Mouse (Mus musculus) erythroid progenitor cell, adult 5-6 weeks (primary cell): ENCODE measurements around the gene Zfyve28. TPM values are rescaled to one million over a fixed set of nuclear protein-coding genes. Genes with fewer than 3 reads are reported as not detected.
A peak's percentile ranks its signal among the peaks of the same experiment; 100 is the strongest.

Experiments used
- ATAC-seq: replicated peaks from 2 replicates; pipeline ENCODE4 v1.8.0; 2016; ENCODE audit warnings: moderate number of reproducible peaks, mild to moderate bottlenecking, moderate TSS enrichment, inconsistent platforms; ENCODE audit not compliant: poor library complexity, low FRiP score, severe bottlenecking
- total RNA-seq, 2 experiments: library from RNA; stranded (forward) in 1 of 2; stranded (reverse) in 1 of 2; fragments of 150-400 nt in 1 of 2; fragments of 186-747, 209-891 nt in 1 of 2; gene quantifications; 2 replicates each; pipeline versions ENCODE4 v1.2.3 to v1.2.4; 2015 to 2017; ENCODE audit warnings: low replicate concordance in 2 of 2

The Zfyve28 gene
- total RNA-seq, 2 experiments from 2014 or later: 0.30 TPM; not detected in 1

GRCm38 (mm10) chr5:34187601-34188316 lies 100.5 kb downstream of the Zfyve28 start, which contains the start of gene Mxd4:
TSS of gene Mxd4 (minus strand) at chr5:34187720.
- peak; percentile 93 for ATAC-seq

DNA sequence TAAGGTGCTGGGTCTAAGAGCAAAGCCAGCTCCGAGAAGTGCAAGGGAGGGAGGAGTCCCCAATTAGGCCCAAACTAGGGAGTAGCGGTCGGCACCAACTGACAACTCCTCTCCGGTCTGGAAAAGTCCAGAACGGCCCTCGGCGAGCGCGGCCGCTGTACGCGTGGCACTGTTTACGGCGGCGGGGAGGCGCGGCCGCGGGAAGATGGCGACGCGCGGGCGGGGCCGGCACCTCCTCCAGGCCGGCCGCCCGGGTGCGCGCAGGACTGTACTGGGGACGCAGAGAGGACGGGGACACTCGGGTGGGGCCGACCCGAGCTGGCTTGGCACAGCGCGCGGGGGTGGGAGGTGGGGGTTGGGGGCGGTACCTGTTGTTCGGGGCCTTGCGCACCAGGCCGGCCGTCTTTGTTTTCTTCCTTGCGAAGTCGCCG lies 101.3 kb downstream of the Zfyve28 start:
- 0 out of 2 replicates have a peak, but pooled peaks have one; percentile 28 for ATAC-seq

DNA sequence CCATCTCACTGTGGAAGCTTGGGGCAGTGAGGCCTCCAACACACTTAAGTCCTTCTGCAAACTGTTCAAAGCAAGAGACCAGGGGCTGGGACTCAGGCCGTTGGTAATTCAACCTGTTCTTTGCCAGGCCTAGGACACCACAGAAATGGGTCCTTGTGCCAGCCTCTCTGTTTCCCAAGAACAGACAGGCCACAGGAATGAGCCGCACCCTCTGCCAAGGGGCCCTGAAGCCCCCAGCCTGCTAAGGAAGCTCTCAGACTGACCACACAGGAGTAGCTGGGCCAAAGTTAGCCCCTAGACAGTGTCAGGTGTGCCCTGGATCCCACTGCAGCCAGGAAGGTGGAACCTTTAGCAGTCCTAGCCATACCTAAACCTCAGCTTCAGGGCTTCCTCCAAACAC lies 101.9 kb downstream of the Zfyve28 start:
- ATAC-seq: no peak

DNA sequence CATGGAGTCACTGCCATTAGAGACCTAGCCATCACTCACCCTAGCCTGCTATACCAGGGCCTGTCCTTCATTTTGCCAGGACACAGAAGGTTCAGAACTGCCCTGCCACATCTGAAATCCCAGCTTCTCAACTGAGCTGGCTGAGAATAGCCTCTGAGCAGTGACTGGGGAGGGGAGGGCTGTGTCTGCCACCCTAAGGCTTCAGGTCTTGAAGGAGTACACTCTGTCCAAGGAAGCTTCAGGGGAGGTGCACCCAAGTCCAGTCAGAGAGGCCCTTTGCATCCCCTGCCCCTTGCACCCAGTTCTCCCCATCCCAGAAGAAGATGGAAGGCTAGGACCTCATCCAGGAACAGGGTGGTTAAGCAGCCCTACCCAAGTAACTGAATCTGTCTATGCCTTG lies 102.5 kb downstream of the Zfyve28 start:
- no peak for ATAC-seq

- no peak for ATAC-seq
Measured at GRCm38 (mm10) chr5:34185051-34185580, 103.1 kb downstream of the Zfyve28 start.

- ATAC-seq: no peak
Measured at GRCm38 (mm10) chr5:34183976-34184375, 104.3 kb downstream of the Zfyve28 start.

DNA sequence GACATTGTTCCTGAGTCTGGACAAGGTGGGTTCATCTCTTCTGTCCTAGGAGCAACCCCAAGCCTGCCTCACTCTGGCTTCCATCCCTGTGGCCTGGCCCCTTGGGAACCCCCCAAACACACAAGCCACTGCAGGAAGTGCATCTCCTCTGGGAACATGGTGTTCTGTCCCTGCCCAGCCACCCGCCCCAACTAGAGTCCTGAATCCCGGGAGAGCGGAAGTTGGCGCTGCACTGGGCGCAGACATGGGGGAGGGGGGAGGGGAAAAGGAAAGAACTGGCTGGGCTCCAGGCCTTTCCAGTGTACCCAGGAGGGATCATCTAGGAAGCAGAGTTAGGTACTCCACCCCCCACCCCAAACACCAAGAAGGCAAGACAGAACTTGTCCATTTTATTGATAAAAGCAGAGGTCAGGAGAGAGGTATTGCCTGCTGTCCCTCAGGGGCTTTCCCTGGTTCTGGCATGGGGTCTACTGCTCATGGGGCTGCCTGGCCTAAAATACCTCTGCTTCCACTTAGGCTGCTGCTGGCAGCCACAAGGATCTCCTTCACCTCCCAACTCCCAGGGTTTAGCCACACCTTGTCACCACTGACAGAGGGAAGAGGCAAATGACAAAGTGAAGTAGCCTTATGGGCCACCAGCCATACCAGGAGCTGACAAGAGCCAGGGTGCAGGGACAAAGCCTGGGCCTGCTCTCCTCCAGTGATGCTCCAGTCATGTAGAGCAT lies 104.9 kb downstream of the Zfyve28 start:
- no peak for ATAC-seq

DNA sequence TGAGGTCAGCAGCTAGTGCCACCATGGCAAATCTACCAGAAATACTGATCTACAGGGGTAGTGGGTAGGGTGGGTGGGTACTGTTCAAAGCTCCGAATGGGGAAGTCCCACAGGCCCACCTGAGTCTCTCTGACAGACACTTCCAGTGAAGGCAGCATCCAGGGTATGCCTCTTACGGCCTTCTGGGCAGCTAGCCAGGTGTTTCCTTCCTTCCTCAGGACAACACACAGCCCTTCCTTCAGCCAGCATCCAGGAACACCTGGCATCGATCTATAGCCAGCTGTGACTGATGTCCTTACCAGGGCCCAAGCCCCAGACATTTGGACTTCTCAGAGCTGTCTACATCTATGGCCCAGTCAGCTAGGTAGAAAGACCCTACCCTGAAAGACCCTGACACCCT lies 105.8 kb downstream of the Zfyve28 start:
- no peak for ATAC-seq

- no peak for ATAC-seq
Measured at GRCm38 (mm10) chr5:34177821-34178220, 110.4 kb downstream of the Zfyve28 start.

DNA sequence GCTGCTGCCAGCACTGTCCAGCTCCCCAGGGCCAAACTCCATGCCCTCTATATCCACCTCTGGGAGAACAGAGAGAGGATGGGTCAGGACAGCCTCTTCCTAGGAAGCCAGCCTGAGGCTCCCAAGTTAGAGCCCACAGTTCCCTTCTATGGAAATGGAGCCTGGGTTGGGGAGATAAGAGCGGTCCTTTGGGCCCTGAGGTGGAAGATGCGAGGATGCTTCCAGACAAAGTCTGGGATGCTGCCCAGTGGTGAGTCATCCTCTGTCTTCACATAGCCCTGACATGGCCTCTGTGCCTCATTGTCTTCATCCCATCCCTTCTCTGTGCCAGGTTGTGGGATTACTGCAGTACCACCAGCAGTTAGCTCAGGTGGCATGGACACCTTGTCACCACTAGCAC lies 111.2 kb downstream of the Zfyve28 start:
- no peak for ATAC-seq

DNA sequence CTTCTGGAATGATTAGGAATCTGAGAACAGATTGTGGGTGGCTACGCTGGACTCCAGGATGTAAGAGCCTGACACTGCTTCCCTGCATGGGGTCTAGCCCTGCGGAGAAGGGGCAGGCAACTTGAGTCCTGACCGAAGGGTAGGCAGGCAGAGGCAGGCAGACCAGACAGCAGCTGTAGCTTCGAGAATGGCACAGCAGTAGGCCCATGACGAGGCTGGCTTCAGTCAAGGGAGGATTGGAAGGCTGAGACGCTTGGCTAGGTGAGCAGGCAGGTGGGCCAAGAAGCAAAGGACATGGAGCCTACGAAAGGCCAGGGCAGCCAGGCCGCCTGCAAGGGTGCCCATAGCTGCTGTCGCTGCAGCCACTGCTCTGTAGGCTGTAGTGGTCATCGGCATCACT lies 111.6 kb downstream of the Zfyve28 start:
- no peak for ATAC-seq

- no peak for ATAC-seq
Measured at GRCm38 (mm10) chr5:34175403-34175694, 112.9 kb downstream of the Zfyve28 start.

GRCm38 (mm10) chr5:34174550-34175402 lies 113.5 kb downstream of the Zfyve28 start:
- ATAC-seq: no peak

- no peak for ATAC-seq
Measured at GRCm38 (mm10) chr5:34174021-34174420, 114.2 kb downstream of the Zfyve28 start.

DNA sequence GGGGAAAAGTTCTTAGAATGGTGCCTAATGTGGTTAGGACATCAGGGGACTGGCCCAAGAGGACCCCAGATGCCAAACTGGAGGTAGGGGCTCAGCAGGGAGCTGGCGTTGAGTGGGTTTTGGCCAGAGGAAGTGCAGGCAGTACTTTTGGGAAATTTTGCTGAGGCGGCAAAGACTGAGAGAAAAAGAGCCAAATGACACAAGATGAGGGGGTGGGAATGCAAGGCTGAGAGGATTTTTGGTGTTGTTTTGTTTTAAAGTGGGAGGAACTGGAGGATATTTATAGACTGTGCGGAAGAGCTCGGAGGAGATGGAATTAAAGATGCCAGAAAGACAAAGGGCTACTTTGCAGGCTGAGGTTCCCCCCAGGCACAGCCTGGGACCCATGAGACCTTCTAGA lies 117.5 kb downstream of the Zfyve28 start:
- ATAC-seq: no peak

DNA sequence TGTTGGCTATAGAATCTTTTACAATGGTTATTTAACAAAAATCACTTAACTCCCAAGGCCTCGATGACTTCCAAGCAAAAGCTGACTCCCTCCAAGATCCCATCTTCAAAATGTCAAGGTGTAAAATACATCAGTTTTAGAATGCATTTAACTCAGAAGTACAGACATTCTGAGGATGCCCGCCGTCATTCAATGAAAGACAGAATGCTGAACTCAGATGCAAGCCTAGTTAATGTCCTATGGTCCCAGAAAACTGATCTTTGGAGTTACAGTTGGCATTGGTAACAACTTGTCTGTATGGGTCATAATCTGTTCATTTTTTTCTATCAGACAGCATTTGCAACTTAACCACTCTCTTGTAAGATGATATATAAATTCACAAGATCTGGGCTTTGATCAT lies 118.3 kb downstream of the Zfyve28 start:
- no peak for ATAC-seq

DNA sequence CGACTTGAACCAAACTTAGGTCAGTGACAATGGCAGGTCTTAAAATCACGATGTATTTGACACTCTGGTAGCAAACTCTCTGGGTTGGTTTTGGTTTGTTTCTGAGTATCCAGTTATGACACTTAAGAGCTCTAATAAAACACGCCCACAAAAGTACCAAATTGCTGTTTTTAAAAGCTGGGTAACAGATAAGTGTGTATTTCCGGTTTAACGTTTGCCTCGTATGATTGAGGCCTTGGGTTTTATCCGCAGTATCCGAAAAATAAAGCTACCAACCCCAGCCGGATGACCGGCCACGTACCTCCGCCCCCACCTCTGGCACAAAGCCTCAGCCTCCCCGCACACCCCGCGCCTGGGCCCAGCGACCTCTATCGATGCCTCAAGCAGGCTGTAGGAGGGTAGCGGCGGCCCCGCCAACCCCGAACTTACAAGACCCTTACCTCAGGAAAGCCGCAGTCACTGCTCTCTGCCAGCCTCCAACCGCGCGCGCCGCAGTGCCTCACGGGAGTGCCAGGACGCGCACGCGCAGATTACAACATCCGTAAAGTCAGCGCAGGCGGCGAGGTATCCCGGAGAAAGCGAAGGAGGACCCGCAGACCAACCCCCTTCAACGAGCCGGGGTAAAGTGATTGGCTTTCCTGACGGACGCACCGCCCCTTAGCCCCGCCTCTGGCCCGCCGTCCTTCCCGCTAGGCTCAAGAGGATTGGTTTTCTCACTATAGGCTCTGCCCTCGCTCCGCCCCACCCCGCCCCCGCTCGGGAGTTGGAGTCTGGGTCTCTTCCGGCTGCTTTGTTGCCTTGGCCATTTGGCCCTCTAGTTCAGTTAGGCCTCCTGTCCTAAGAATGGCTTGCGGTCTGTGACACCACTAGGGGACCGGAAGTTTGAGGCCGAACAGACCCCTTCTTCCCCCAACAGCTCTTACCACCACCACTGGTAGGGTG lies 119.0 kb downstream of the Zfyve28 start, which contains the start of the genes Poln and Haus3:
TSS of gene Poln (minus strand) at position 499 of the 942 bp plus-strand sequence.
TSS of gene Haus3 (minus strand) at position 578 of the 942 bp plus-strand sequence.
- peak; percentile 97 for ATAC-seq

DNA sequence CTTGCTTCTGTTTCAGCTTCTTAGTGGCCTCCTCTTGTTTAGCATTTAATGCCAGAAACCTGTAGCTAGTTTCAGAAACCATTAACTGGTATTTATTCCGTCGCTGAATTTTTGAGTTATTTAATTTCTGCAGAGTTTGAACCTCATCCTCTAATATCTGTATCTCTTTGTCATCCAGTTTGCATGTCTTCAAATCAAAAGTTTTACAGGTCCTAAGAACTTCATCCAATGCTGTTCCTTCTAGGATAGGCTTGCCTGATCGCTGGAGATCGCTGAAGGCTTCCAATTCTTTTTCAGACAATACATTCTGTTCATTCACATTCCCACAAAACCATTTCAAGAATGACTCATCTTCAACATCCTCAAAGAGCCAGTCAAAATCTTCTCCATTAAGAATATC lies 120.4 kb downstream of the Zfyve28 start:
- no peak for ATAC-seq

GRCm38 (mm10) chr5:34165793-34166192 lies 122.5 kb downstream of the Zfyve28 start:
- no peak for ATAC-seq
